8 mouse cellular contexts compared by ENCODE assay signal in genomic region chr11:74829812-74830211, GRCm38 (mm10). TPM values are rescaled to one million over a fixed set of nuclear protein-coding genes. Genes with fewer than 3 reads are reported as not detected.
DNase-seq lines count a peak whose midpoint lies in the region; ATAC-seq lines count a peak whose summit lies in the region.

No protein-coding gene starts in this region.

- peak overlapping the region; percentile 58 for H3K9ac ChIP-seq in neural tube, embryonic 13.5 days

- peak; percentile 44 for ATAC-seq in neural tube, embryonic 13.5 days (ENCODE audit: low read depth)

- peak overlapping the region; percentile 96 for H3K27ac ChIP-seq in neural tube, embryonic 13.5 days (replicated peaks)

- DNase-seq in urinary bladder, adult 18-20 months (ENCODE audit: low spot score in 2 of 2), result peak; percentile 74 to 79
- no peak for DNase-seq in urinary bladder, postnatal 10 days (ENCODE audit: low spot score)
- peak; percentile 93 for DNase-seq in embryo, embryonic 11 days
- DNase-seq in gastrocnemius, postnatal 4 days (ENCODE audit: low spot score in 2 of 2), result peak; percentile 76 to 86
- DNase-seq in kidney, adult 9 months, result peak; percentile 89
- peak; percentile 88 to 91 for DNase-seq in lung, adult 18-20 months
- DNase-seq in thymus, postnatal 0 days (ENCODE audit: low spot score), result peak; percentile 85

- 0% methylated on average over 20 of the region's 20 CpGs for WGBS in neural tube, embryonic 13.5 days

- no peaks in the 10 kb centered on the region for H3K27me3 ChIP-seq in neural tube, embryonic 13.5 days

- peaks cover 37% of the 10 kb centered on the region for H3K4me1 ChIP-seq in neural tube, embryonic 13.5 days (replicated peaks)

- H3K4me3 ChIP-seq in neural tube, embryonic 13.5 days, result peak overlapping the region; percentile 99

- peak overlapping the region; percentile 82 for H3K4me2 ChIP-seq in neural tube, embryonic 13.5 days

- no peaks in the 10 kb centered on the region for H3K36me3 ChIP-seq in neural tube, embryonic 13.5 days

- no peaks in the 10 kb centered on the region for H3K9me3 ChIP-seq in neural tube, embryonic 13.5 days

RNA-seq across cellular contexts. Expression of gene Mnt, which starts 0.9 kb away (rescaled TPM):
- total RNA-seq in gastrocnemius, postnatal 4 days (2021), result 10 to 100 TPM; 12.3 to 13.0 TPM
- 8.4 and 8.9 TPM in 2 replicates for polyA plus RNA-seq in neural tube, embryonic 13.5 days (2015; fragmentation: Nextera tagmentation; extraction: Ambion mirVana)
- 4.9 and 5.8 TPM in 2 replicates for polyA plus RNA-seq in thymus, postnatal 0 days (2015; fragmentation: Nextera tagmentation; extraction: Ambion mirVana)

RNA-seq across cellular contexts. Expression of gene Mettl16, which starts 59.2 kb away (rescaled TPM):
- 10 to 100 TPM; 10.5 to 14.6 TPM for total RNA-seq in gastrocnemius, postnatal 4 days (2021)
- 40.2 and 49.8 TPM in 2 replicates for polyA plus RNA-seq in neural tube, embryonic 13.5 days (2015; fragmentation: Nextera tagmentation; extraction: Ambion mirVana)
- 30.3 and 34.3 TPM in 2 replicates for polyA plus RNA-seq in thymus, postnatal 0 days (2015; fragmentation: Nextera tagmentation; extraction: Ambion mirVana)
